Comparison of ENCODE assay signal across 8 mouse cellular contexts in the genomic region with DNA sequence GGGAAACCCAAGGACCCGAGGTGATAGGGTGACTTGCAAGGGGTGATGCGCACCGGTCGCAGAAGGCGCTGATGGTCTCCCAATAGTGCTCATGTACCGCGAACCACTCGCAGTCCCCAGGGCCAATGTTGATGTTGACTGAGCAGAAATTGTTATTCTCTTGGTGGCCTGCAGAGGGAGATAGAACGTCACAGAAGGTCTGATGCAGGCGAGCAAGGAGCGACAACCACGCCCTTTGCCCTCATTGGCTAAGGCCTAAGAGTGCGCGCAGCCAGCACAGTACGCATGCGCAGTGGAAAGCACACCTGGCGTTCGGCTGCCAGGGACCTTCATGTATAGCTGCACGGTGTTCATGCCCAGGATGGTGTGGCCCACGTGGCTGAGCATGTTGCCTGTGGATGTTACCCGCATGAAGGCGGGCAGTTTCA. TPM values are rescaled to one million over a fixed set of nuclear protein-coding genes. Genes with fewer than 3 reads are reported as not detected.
A peak's percentile ranks its signal among the peaks of the same experiment; 100 is the strongest.
DNase-seq lines count a peak whose midpoint lies in the region; ATAC-seq and TF ChIP-seq lines count a peak whose summit lies in the region.

No protein-coding gene starts in this region.

- H3K27ac ChIP-seq in heart, embryonic 14.5 days (replicated peaks in 1 of 2; ENCODE audit: control insufficient read depth in 1 of 2, insufficient read depth in 1 of 2, low read depth in 2 of 2, low read length in 2 of 2): no peak overlapping the region
- H3K27ac ChIP-seq in liver, embryonic 12.5 days: no peak overlapping the region
- H3K27ac ChIP-seq in stomach, embryonic 15.5 days: no peak overlapping the region

- H3K4me1 ChIP-seq in erythroblast, embryonic 14.5 days (ENCODE audit: control insufficient read depth): peaks cover 37% of the 10 kb centered on the region
- peaks cover 17% of the 10 kb centered on the region in 2 experiments for H3K4me1 ChIP-seq in heart, embryonic 14.5 days (ENCODE audit: control insufficient read depth in 2 of 2, insufficient read depth in 2 of 2, low read length in 2 of 2)
- peaks cover 44% of the 10 kb centered on the region for H3K4me1 ChIP-seq in liver, embryonic 12.5 days
- peaks cover 43% of the 10 kb centered on the region for H3K4me1 ChIP-seq in stomach, embryonic 15.5 days

- no peak overlapping the region for H3K4me3 ChIP-seq in C2C12 (ENCODE audit: insufficient read depth, poor library complexity, severe bottlenecking)
- H3K4me3 ChIP-seq in erythroblast, embryonic 14.5 days (replicated peaks): peak overlapping the region; percentile 11
- no peak overlapping the region for H3K4me3 ChIP-seq in heart, embryonic 14.5 days (ENCODE audit: control insufficient read depth in 1 of 2, insufficient read depth in 1 of 2, low read depth in 1 of 2, low read length in 2 of 2)
- H3K4me3 ChIP-seq in liver, embryonic 12.5 days: no peak overlapping the region
- no peak overlapping the region for H3K4me3 ChIP-seq in stomach, embryonic 15.5 days (replicated peaks)

- H3K36me3 ChIP-seq in C2C12 (ENCODE audit: control insufficient read depth, insufficient read depth): peaks cover 55% of the 10 kb centered on the region
- H3K36me3 ChIP-seq in erythroblast, embryonic 14.5 days (ENCODE audit: control insufficient read depth): peaks cover 60% of the 10 kb centered on the region
- peaks cover 67% of the 10 kb centered on the region for H3K36me3 ChIP-seq in heart, embryonic 14.5 days (ENCODE audit: control insufficient read depth, insufficient read depth, low read length)
- peaks cover 68% of the 10 kb centered on the region for H3K36me3 ChIP-seq in liver, embryonic 12.5 days
- H3K36me3 ChIP-seq in stomach, embryonic 15.5 days: peaks cover 58% of the 10 kb centered on the region

- H3K79me3 ChIP-seq in C2C12 (ENCODE audit: low read depth): no peaks in the 10 kb centered on the region

- H3K9me3 ChIP-seq in erythroblast, embryonic 14.5 days (ENCODE audit: control insufficient read depth, low read length): peaks cover 10% of the 10 kb centered on the region
- no peaks in the 10 kb centered on the region for H3K9me3 ChIP-seq in heart, embryonic 14.5 days (ENCODE audit: control insufficient read depth, low read length)
- no peaks in the 10 kb centered on the region for H3K9me3 ChIP-seq in liver, embryonic 12.5 days (replicated peaks)
- no peaks in the 10 kb centered on the region for H3K9me3 ChIP-seq in stomach, embryonic 15.5 days

- peak; percentile 96 for DNase-seq in brain, embryonic 14.5 days (ENCODE audit: low read depth)
- peak; percentile 94 for DNase-seq in kidney, postnatal 10 days
- peak; percentile 82 to 88 for DNase-seq in natural killer cell, adult 2 months (ENCODE audit: low spot score in 2 of 2)

- peak; percentile 14; the same call in 1 of the 2 replicates for ATAC-seq in heart, embryonic 14.5 days (ENCODE audit: insufficient number of reproducible peaks, insufficient read depth, low FRiP score, low read depth)
- peak; percentile 72 for ATAC-seq in liver, embryonic 12.5 days
- peak; percentile 70 for ATAC-seq in stomach, embryonic 15.5 days (ENCODE audit: insufficient read depth, low FRiP score, low read depth)

- no peak overlapping the region for H3K4me2 ChIP-seq in heart, embryonic 14.5 days (ENCODE audit: low read length)
- peak overlapping the region; percentile 36; the same call in 1 of the 2 replicates for H3K4me2 ChIP-seq in liver, embryonic 12.5 days
- H3K4me2 ChIP-seq in stomach, embryonic 15.5 days: no peak overlapping the region

- no peak overlapping the region for H3K9ac ChIP-seq in heart, embryonic 14.5 days (ENCODE audit: low read length)
- no peak overlapping the region for H3K9ac ChIP-seq in liver, embryonic 12.5 days
- H3K9ac ChIP-seq in stomach, embryonic 15.5 days: no peak overlapping the region

- peaks cover 22% of the 10 kb centered on the region for H3K79me2 ChIP-seq in C2C12 (ENCODE audit: control insufficient read depth, insufficient read depth)

- H3K27me3 ChIP-seq in C2C12 (ENCODE audit: control insufficient read depth, insufficient read depth, insufficient read length): no peaks in the 10 kb centered on the region
- H3K27me3 ChIP-seq in erythroblast, embryonic 14.5 days (ENCODE audit: control insufficient read depth): peaks cover 25% of the 10 kb centered on the region
- H3K27me3 ChIP-seq in heart, embryonic 14.5 days (ENCODE audit: control insufficient read depth, insufficient read depth, low read length): no peaks in the 10 kb centered on the region
- H3K27me3 ChIP-seq in liver, embryonic 12.5 days (replicated peaks): peaks cover 8% of the 10 kb centered on the region; the same call in 1 of the 2 replicates
- no peaks in the 10 kb centered on the region for H3K27me3 ChIP-seq in stomach, embryonic 15.5 days (replicated peaks)

- TF ChIP-seq CTCF in C2C12 (IDR thresholded peaks at IDR 0.05; ENCODE audit: control insufficient read depth, insufficient read depth, insufficient read length): peak; percentile 48
- peak; percentile 86 for TF ChIP-seq CTCF in brain, embryonic 14.5 days (IDR thresholded peaks at IDR 0.05; ENCODE audit: borderline replicate concordance, extremely low read depth, insufficient read depth, insufficient read length)

- no peak for TF ChIP-seq POLR2A in brain, embryonic 14.5 days (IDR thresholded peaks at IDR 0.05; ENCODE audit: borderline replicate concordance, extremely low read depth, insufficient read depth, insufficient read length, poor library complexity, severe bottlenecking)

- WGBS in heart, embryonic 14.5 days: 17% methylated on average over 22 of the region's 22 CpGs
- WGBS in liver, embryonic 12.5 days (ENCODE audit: insufficient replicate concordance): 27% methylated on average over 22 of the region's 22 CpGs
- WGBS in stomach, embryonic 15.5 days: 22% methylated on average over 22 of the region's 22 CpGs

- no peak overlapping the region for H3ac ChIP-seq in C2C12 (ENCODE audit: control insufficient read depth, insufficient read length, low read depth)

TF ChIP-seq in C2C12, 6 proteins besides CTCF, POLR2A, EP300 and RAD21:
- no peak for TF ChIP-seq MAX (IDR thresholded peaks at IDR 0.05)
- no peak for TF ChIP-seq USF1 (IDR thresholded peaks at IDR 0.05; ENCODE audit: low read depth)
- no peak for TF ChIP-seq FOSL1 (IDR thresholded peaks at IDR 0.05; ENCODE audit: insufficient read depth, low read length, poor library complexity, severe bottlenecking)
- TF ChIP-seq CEBPB (IDR thresholded peaks at IDR 0.05; ENCODE audit: low read depth): no peak
- no peak for TF ChIP-seq MYOG (IDR thresholded peaks at IDR 0.05; ENCODE audit: control insufficient read depth, extremely low read depth, insufficient read length)

RNA-seq across cellular contexts. Expression of a gene that starts 3.2 kb away (rescaled TPM):
- polyA plus RNA-seq in C2C12 (2012; fragmentation: generic; extraction: Trizol): 0.16 TPM
- polyA plus RNA-seq in brain, embryonic 14.5 days (2012; rRNA removed): 5.7 TPM in 2 replicates
- 0.08 TPM in 1 of 2 replicates, not detected in the other for polyA plus RNA-seq in erythroblast, embryonic 14.5 days (2012)
- polyA plus RNA-seq in heart, embryonic 14.5 days (2014; fragmentation: Nextera tagmentation; extraction: Ambion mirVana): 43.1 and 46.7 TPM in 2 replicates
- polyA plus RNA-seq in liver, embryonic 12.5 days (2016; fragmentation: Nextera tagmentation; extraction: Ambion mirVana): 14.4 and 15.4 TPM in 2 replicates
- 26.7 and 29.4 TPM in 2 replicates for polyA plus RNA-seq in stomach, embryonic 15.5 days (2015; fragmentation: Nextera tagmentation; extraction: Ambion mirVana)

RNA-seq across cellular contexts. Expression of a gene that starts 5.8 kb away (rescaled TPM):
- 22.8 TPM for polyA plus RNA-seq in C2C12 (2012; fragmentation: generic; extraction: Trizol)
- 26.7 and 28.7 TPM in 2 replicates for polyA plus RNA-seq in brain, embryonic 14.5 days (2012; rRNA removed)
- 0.12 and 0.40 TPM in 2 replicates for polyA plus RNA-seq in erythroblast, embryonic 14.5 days (2012)
- polyA plus RNA-seq in heart, embryonic 14.5 days (2014; fragmentation: Nextera tagmentation; extraction: Ambion mirVana): 19.9 and 22.1 TPM in 2 replicates
- 15.1 and 15.7 TPM in 2 replicates for polyA plus RNA-seq in liver, embryonic 12.5 days (2016; fragmentation: Nextera tagmentation; extraction: Ambion mirVana)
- polyA plus RNA-seq in stomach, embryonic 15.5 days (2015; fragmentation: Nextera tagmentation; extraction: Ambion mirVana): 24.9 and 25.3 TPM in 2 replicates

RNA-seq across cellular contexts. Expression of a gene that starts 5.9 kb away (rescaled TPM):
- 229 TPM for polyA plus RNA-seq in C2C12 (2012; fragmentation: generic; extraction: Trizol)
- polyA plus RNA-seq in brain, embryonic 14.5 days (2012; rRNA removed): 84.1 and 111 TPM in 2 replicates
- 17.5 and 24.2 TPM in 2 replicates for polyA plus RNA-seq in erythroblast, embryonic 14.5 days (2012)
- polyA plus RNA-seq in heart, embryonic 14.5 days (2014; fragmentation: Nextera tagmentation; extraction: Ambion mirVana): 158 and 174 TPM in 2 replicates
- 111 and 119 TPM in 2 replicates for polyA plus RNA-seq in liver, embryonic 12.5 days (2016; fragmentation: Nextera tagmentation; extraction: Ambion mirVana)
- 154 and 179 TPM in 2 replicates for polyA plus RNA-seq in stomach, embryonic 15.5 days (2015; fragmentation: Nextera tagmentation; extraction: Ambion mirVana)

RNA-seq across cellular contexts. Expression of a gene that starts 12.3 kb away (rescaled TPM):
- 9.0 TPM for polyA plus RNA-seq in C2C12 (2012; fragmentation: generic; extraction: Trizol)
- 12.4 and 38.7 TPM in 2 replicates for polyA plus RNA-seq in brain, embryonic 14.5 days (2012; rRNA removed)
- polyA plus RNA-seq in erythroblast, embryonic 14.5 days (2012): 0.51 and 0.65 TPM in 2 replicates
- 18.0 and 22.0 TPM in 2 replicates for polyA plus RNA-seq in heart, embryonic 14.5 days (2014; fragmentation: Nextera tagmentation; extraction: Ambion mirVana)
- 7.1 and 7.5 TPM in 2 replicates for polyA plus RNA-seq in liver, embryonic 12.5 days (2016; fragmentation: Nextera tagmentation; extraction: Ambion mirVana)
- 25.4 and 26.5 TPM in 2 replicates for polyA plus RNA-seq in stomach, embryonic 15.5 days (2015; fragmentation: Nextera tagmentation; extraction: Ambion mirVana)

RNA-seq across cellular contexts. Expression of a gene that starts 32.0 kb away (rescaled TPM):
- 100 TPM for polyA plus RNA-seq in C2C12 (2012; fragmentation: generic; extraction: Trizol)
- 321 and 358 TPM in 2 replicates for polyA plus RNA-seq in brain, embryonic 14.5 days (2012; rRNA removed)
- 1.1 and 1.8 TPM in 2 replicates for polyA plus RNA-seq in erythroblast, embryonic 14.5 days (2012)
- 16.5 TPM in 2 replicates for polyA plus RNA-seq in heart, embryonic 14.5 days (2014; fragmentation: Nextera tagmentation; extraction: Ambion mirVana)
- polyA plus RNA-seq in liver, embryonic 12.5 days (2016; fragmentation: Nextera tagmentation; extraction: Ambion mirVana): 4.7 and 6.4 TPM in 2 replicates
- 53.4 and 54.0 TPM in 2 replicates for polyA plus RNA-seq in stomach, embryonic 15.5 days (2015; fragmentation: Nextera tagmentation; extraction: Ambion mirVana)

Comparison
In these comparisons a context has a peak if more than half of its experiments do, and no peak if none do; other contexts are left out.
1. ATAC-seq: peak in every context shown above with its lines; median percentile 72 in liver, embryonic 12.5 days; 70 in stomach, embryonic 15.5 days; 14 in heart, embryonic 14.5 days.
2. RNA of a gene that starts 5.8 kb away (polyA plus RNA-seq): 26.7 to 28.7 TPM in brain, embryonic 14.5 days, 24.9 to 25.3 TPM in stomach, embryonic 15.5 days, 22.8 TPM in C2C12 (single experiment), 19.9 to 22.1 TPM in heart, embryonic 14.5 days and 15.1 to 15.7 TPM in liver, embryonic 12.5 days; 0.12 to 0.40 TPM in erythroblast, embryonic 14.5 days; every median in the first group is over 10 times any median in the second.
3. Peak in every context shown above with its lines, with median percentiles within 50 percentile points of each other: DNase-seq.